Mouse (Mus musculus) MEL (cell line): ENCODE data around the gene Krt5. TPM values are rescaled to one million over a fixed set of nuclear protein-coding genes. Genes with fewer than 3 reads are reported as not detected.
A peak's percentile ranks its signal among the peaks of the same experiment; 100 is the strongest.

Experiments
- DNase-seq: peaks from one replicate; pipeline ENCODE4 v3.0.0; 2011; ENCODE audit warnings: low read depth, low spot score
- H3K27ac ChIP-seq: 2 replicates; pipeline ENCODE4 v1.5.1; 2012; ENCODE audit warnings: low read depth, mild to moderate bottlenecking, control low read depth, low read length, moderate library complexity; ENCODE audit not compliant: control insufficient read depth
- H3K27me3 ChIP-seq, 2 experiments: fragments of 150-350 bp in 1 of 2; sonication (generic) in 1 of 2; 2 replicates each; pipeline ENCODE4 v1.6.1; 2012; ENCODE audit warnings: low read length in 2 of 2, mild to moderate bottlenecking in 2 of 2, improper control_type of control experiment in 1 of 2, moderate library complexity in 1 of 2; ENCODE audit not compliant: insufficient read depth in 2 of 2, control insufficient read depth in 1 of 2
- H3K36me3 ChIP-seq, 2 experiments: 2 replicates each; pipeline ENCODE4 v1.6.1; 2012 to 2014; ENCODE audit warnings: low read length in 2 of 2, improper control_type of control experiment in 1 of 2, inconsistent platforms in 1 of 2, mild to moderate bottlenecking in 1 of 2; ENCODE audit not compliant: insufficient read depth in 2 of 2, control insufficient read depth in 1 of 2
- H3K4me1 ChIP-seq, 2 experiments: fragments of 150-350 bp in 1 of 2; sonication (generic) in 1 of 2; 2 replicates each; pipeline ENCODE4 v1.6.1; 2012; ENCODE audit warnings: low read length in 2 of 2, improper control_type of control experiment in 1 of 2, mild to moderate bottlenecking in 1 of 2; ENCODE audit not compliant: insufficient read depth in 2 of 2, control insufficient read depth in 1 of 2
- H3K4me3 ChIP-seq, 2 experiments: fragments of 150-350 bp in 1 of 2; sonication (generic) in 1 of 2; 2 replicates each; pipeline ENCODE4 v1.5.1; 2012; ENCODE audit warnings: low read depth in 2 of 2, low read length in 2 of 2, mild to moderate bottlenecking in 2 of 2, moderate library complexity in 2 of 2, control low read depth in 1 of 2, improper control_type of control experiment in 1 of 2; ENCODE audit not compliant: control insufficient read depth in 1 of 2, insufficient read depth in 1 of 2
- H3K79me2 ChIP-seq: 2 replicates; pipeline ENCODE4 v1.6.1; 2012; ENCODE audit warnings: mild to moderate bottlenecking, low read length, moderate library complexity; ENCODE audit not compliant: control insufficient read depth, poor library complexity, insufficient read depth
- H3K9ac ChIP-seq: 2 replicates; pipeline ENCODE4 v1.6.1; 2012; ENCODE audit warnings: low read depth, mild to moderate bottlenecking, control low read depth, low read length, moderate library complexity; ENCODE audit not compliant: control insufficient read depth, poor library complexity, severe bottlenecking
- H3K9me3 ChIP-seq: fragments of 150-350 bp; sonication (generic); replicated peaks from 2 replicates; pipeline ENCODE4 v1.6.1; 2012; ENCODE audit warnings: mild to moderate bottlenecking, low read length, improper control_type of control experiment, moderate library complexity; ENCODE audit not compliant: insufficient read depth
- CHD1 ChIP-seq: IDR thresholded peaks from 2 replicates; pipeline ENCODE4 v1.6.1; 2012; ENCODE audit warnings: low read depth, mild to moderate bottlenecking, inconsistent platforms, low read length, improper control_type of control experiment
- CHD2 ChIP-seq: IDR thresholded peaks from 2 replicates; pipeline ENCODE4 v1.6.1; 2011; ENCODE audit warnings: low read length, improper control_type of control experiment
- CTCF ChIP-seq, 3 experiments: IDR thresholded peaks in 2 of 3; conservative IDR thresholded peaks in 1 of 3; 2 replicates each; pipeline ENCODE4 v1.5.1; 2011 to 2012; ENCODE audit warnings: low read length in 3 of 3, low read depth in 2 of 3, mild to moderate bottlenecking in 2 of 3, improper control_type of control experiment in 1 of 3, inconsistent platforms in 1 of 3, mixed read lengths in 1 of 3, moderate library complexity in 1 of 3; ENCODE audit not compliant: control insufficient read depth in 1 of 3, insufficient read depth in 1 of 3, poor library complexity in 1 of 3, severe bottlenecking in 1 of 3
- E2F4 ChIP-seq: IDR thresholded peaks from 2 replicates; pipeline ENCODE4 v1.6.1; 2011; ENCODE audit warnings: low read depth, low read length, improper control_type of control experiment, borderline replicate concordance
- EP300 ChIP-seq, 2 experiments: IDR thresholded peaks; 2 replicates each; pipeline ENCODE4 v1.6.1; 2011; ENCODE audit warnings: improper control_type of control experiment in 2 of 2, low read length in 2 of 2, low read depth in 1 of 2, mild to moderate bottlenecking in 1 of 2
- ETS1 ChIP-seq: IDR thresholded peaks from 2 replicates; pipeline ENCODE4 v1.6.1; 2012; ENCODE audit warnings: low read depth, mild to moderate bottlenecking, inconsistent platforms, low read length, improper control_type of control experiment, moderate library complexity
- GABPA ChIP-seq: IDR thresholded peaks from 2 replicates; pipeline ENCODE4 v1.6.1; 2012; ENCODE audit warnings: low read depth, mild to moderate bottlenecking, inconsistent platforms, low read length, improper control_type of control experiment, moderate library complexity
- JUND ChIP-seq: IDR thresholded peaks from 2 replicates; pipeline ENCODE4 v1.6.1; 2011; ENCODE audit warnings: low read depth, mild to moderate bottlenecking, improper control_type of control experiment, low read length
- MAX ChIP-seq: IDR thresholded peaks from 2 replicates; pipeline ENCODE4 v1.6.1; 2011; ENCODE audit warnings: low read length, improper control_type of control experiment
- MAZ ChIP-seq: IDR thresholded peaks from 2 replicates; pipeline ENCODE4 v1.6.1; 2012; ENCODE audit warnings: low read depth, mild to moderate bottlenecking, inconsistent platforms, low read length, improper control_type of control experiment
- MXI1 ChIP-seq: IDR thresholded peaks from 2 replicates; pipeline ENCODE4 v1.6.1; 2011; ENCODE audit warnings: mild to moderate bottlenecking, low read depth, low read length, improper control_type of control experiment
- MYB ChIP-seq: IDR thresholded peaks from 2 replicates; pipeline ENCODE4 v1.6.1; 2011; ENCODE audit warnings: mild to moderate bottlenecking, low read depth, low read length, improper control_type of control experiment
- POLR2A ChIP-seq, 2 experiments: IDR thresholded peaks; 2 replicates each; pipeline ENCODE4 v1.6.1; 2011 to 2012; ENCODE audit warnings: low read length in 2 of 2, mild to moderate bottlenecking in 2 of 2, control low read depth in 1 of 2, improper control_type of control experiment in 1 of 2, low read depth in 1 of 2, moderate library complexity in 1 of 2; ENCODE audit not compliant: control insufficient read depth in 1 of 2, insufficient read depth in 1 of 2, poor library complexity in 1 of 2
- POLR2AphosphoS2 ChIP-seq: IDR thresholded peaks from 2 replicates; pipeline ENCODE4 v1.6.1; 2011; ENCODE audit warnings: low read length, improper control_type of control experiment
- RCOR1 ChIP-seq: IDR thresholded peaks from 2 replicates; pipeline ENCODE4 v1.6.1; 2012; ENCODE audit warnings: low read depth, mild to moderate bottlenecking, inconsistent platforms, low read length, improper control_type of control experiment
- SIN3A ChIP-seq: IDR thresholded peaks from 2 replicates; pipeline ENCODE4 v1.6.1; 2012; ENCODE audit warnings: low read length, improper control_type of control experiment, inconsistent platforms
- TAL1 ChIP-seq: IDR thresholded peaks from 2 replicates; pipeline ENCODE4 v1.6.1; 2012; ENCODE audit warnings: mild to moderate bottlenecking, inconsistent platforms, low read length, moderate library complexity, mixed read lengths
- UBTF ChIP-seq: IDR thresholded peaks from 2 replicates; pipeline ENCODE4 v1.6.1; 2012; ENCODE audit warnings: low read depth, mild to moderate bottlenecking, inconsistent platforms, low read length, improper control_type of control experiment, moderate library complexity, borderline replicate concordance; ENCODE audit not compliant: insufficient read depth
- USF1 ChIP-seq: IDR thresholded peaks from 2 replicates; pipeline ENCODE4 v1.6.1; 2014; ENCODE audit warnings: low read depth, mild to moderate bottlenecking, inconsistent platforms, low read length, improper control_type of control experiment, moderate library complexity
- USF2 ChIP-seq, 2 experiments: IDR thresholded peaks; 2 replicates each; pipeline ENCODE4 v1.6.1; 2011 to 2012; ENCODE audit warnings: improper control_type of control experiment in 2 of 2, low read length in 2 of 2, borderline replicate concordance in 1 of 2, inconsistent platforms in 1 of 2, low read depth in 1 of 2, mild to moderate bottlenecking in 1 of 2; ENCODE audit not compliant: insufficient read depth in 1 of 2
- ZMIZ1 ChIP-seq: IDR thresholded peaks from 2 replicates; pipeline ENCODE4 v1.6.1; 2012; ENCODE audit warnings: low read depth, mild to moderate bottlenecking, inconsistent platforms, low read length, improper control_type of control experiment, moderate library complexity
- polyA plus RNA-seq, 2 experiments: library from polyadenylated mRNA; stranded (reverse) in 1 of 2; unstranded in 1 of 2; fragments of >175 nt in 1 of 2; fragments of >200 nt in 1 of 2; gene quantifications; 2 replicates each; pipeline versions ENCODE4 v1.2.1 to v1.2.4; 2012; ENCODE audit warnings: low replicate concordance in 2 of 2, low read depth in 1 of 2; ENCODE audit not compliant: insufficient read length in 2 of 2, insufficient read depth in 1 of 2, missing spikeins in 1 of 2
- total RNA-seq: library from RNA; depleted of rRNA; stranded (reverse); fragments of 300-350 nt; gene quantifications from 2 replicates; pipeline ENCODE4 v1.2.3, GENCODE M21; 2012

Krt5 gene
- total and polyA plus RNA-seq, 3 experiments: not detected

DNA sequence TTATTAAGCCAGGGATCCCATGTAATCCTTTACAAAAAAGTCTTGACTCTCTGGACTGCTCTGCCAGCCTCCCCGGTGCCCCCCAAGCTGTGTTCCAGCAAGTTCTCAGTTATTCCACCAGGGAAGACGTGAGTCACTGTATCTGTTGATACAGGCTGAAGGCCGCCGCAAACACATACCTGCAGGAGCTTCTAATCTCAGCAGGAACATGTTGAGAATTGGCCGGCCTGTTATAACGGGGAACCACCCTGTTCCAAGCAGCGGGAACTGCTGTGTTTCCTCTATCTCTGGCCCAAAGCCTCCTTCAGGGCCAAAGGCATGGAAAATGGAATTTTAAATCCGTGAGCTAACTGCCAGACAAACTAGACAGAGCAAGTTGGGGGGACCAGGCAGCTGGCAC lies 1.0 kb upstream of the Krt5 start:
- Histone ChIP-seq H3K9me3 (no peaks in the 10 kb centered on the region), H3K9ac (no peak overlapping the region), H3K36me3 (no peaks in the 10 kb centered on the region), H3K79me2 (no peaks in the 10 kb centered on the region), H3K4me3 (no peak overlapping the region), H3K4me1 (no peaks in the 10 kb centered on the region), H3K27ac (no peak overlapping the region), H3K27me3 (no peaks in the 10 kb centered on the region)
- DNase-seq: no peak
- TF ChIP-seq ETS1 (no peak), TAL1 (no peak), GABPA (no peak), CHD1 (no peak), RCOR1 (no peak), SIN3A (no peak), MAZ (no peak), MXI1 (no peak), POLR2A (IDR thresholded peaks at IDR 0.05; ENCODE audit: control insufficient read depth in 1 of 2, insufficient read depth in 1 of 2, low read depth in 1 of 2, low read length in 2 of 2, poor library complexity in 1 of 2) (no peak), JUND (no peak), MAX (no peak), USF2 (IDR thresholded peaks at IDR 0.05; ENCODE audit: borderline replicate concordance in 1 of 2, insufficient read depth in 1 of 2, low read depth in 1 of 2, low read length in 2 of 2) (no peak), ZMIZ1 (no peak), POLR2AphosphoS2 (no peak), UBTF (no peak), USF1 (no peak), MYB (no peak), E2F4 (no peak)

DNA sequence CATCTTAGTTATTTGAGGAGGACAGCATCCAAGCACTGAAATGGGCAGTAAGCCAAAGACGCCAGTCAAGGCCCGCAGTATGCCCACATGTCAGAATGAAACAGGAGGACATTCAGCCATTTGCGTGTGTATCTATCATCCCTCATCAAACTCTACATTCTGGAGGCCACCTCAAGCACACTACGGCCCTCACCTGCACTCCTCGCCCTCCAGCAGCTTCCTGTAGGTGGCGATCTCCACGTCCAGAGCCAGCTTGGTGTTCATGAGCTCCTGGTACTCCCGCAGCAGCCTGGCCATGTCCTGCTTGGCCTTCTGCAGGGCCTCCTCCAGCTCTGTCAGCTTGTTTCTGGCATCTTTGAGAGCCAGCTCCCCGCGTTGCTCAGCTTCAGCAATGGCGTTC lies 4.0 kb downstream of the Krt5 start:
- DNase-seq: no peak
- H3K27me3 ChIP-seq: no peaks in the 10 kb centered on the region
- TF ChIP-seq CTCF (IDR thresholded peaks at IDR 0.05 in 2 of 3, conservative IDR thresholded peaks at IDR 0.05 in 1 of 3; ENCODE audit: control insufficient read depth in 1 of 3, insufficient read depth in 1 of 3, low read depth in 2 of 3, low read length in 3 of 3, poor library complexity in 1 of 3, severe bottlenecking in 1 of 3) (0 out of 6 replicates have a peak, but pooled peaks of 2 of the 3 experiments have one; percentile 6 to 17), CHD2 (no peak), EP300 (IDR thresholded peaks at IDR 0.05; ENCODE audit: low read depth in 1 of 2, low read length in 2 of 2) (no peak)
- no peaks in the 10 kb centered on the region for H3K79me2 ChIP-seq
- no peaks in the 10 kb centered on the region for H3K9me3 ChIP-seq
- no peak overlapping the region for H3K27ac ChIP-seq
- H3K4me3 ChIP-seq: no peak overlapping the region
- no peak overlapping the region for H3K9ac ChIP-seq
- H3K36me3 ChIP-seq: no peaks in the 10 kb centered on the region
- no peaks in the 10 kb centered on the region for H3K4me1 ChIP-seq
